Mouse (Mus musculus): Measurements from ENCODE around the gene Triap1. TPM values are rescaled to one million over a fixed set of nuclear protein-coding genes. Genes with fewer than 3 reads are reported as not detected.

The Triap1 gene
- polyA plus RNA-seq, 1 experiment from 2014 or later, result 39.2 TPM

- Histone ChIP-seq H3K27me3 (no peaks in the 10 kb centered on the region), H3K9me3 (replicated peaks) (no peaks in the 10 kb centered on the region), H3K4me3 (no peak overlapping the region), H3K9ac (peak overlapping the region; percentile 34; the same call in 1 of the 2 replicates), H3K4me1 (replicated peaks) (peaks cover 45% of the 10 kb centered on the region), H3K27ac (peak overlapping the region; percentile 47), H3K4me2 (peak overlapping the region; percentile 34), H3K36me3 (no peaks in the 10 kb centered on the region)
- ATAC-seq (replicated peaks; ENCODE audit: insufficient number of reproducible peaks, insufficient read depth, low FRiP score, low read depth), result no peak
- WGBS, result 17% methylated on average over 14 of the region's 14 CpGs
These were observed 23.9 kb upstream of the Triap1 start for GRCm38 (mm10) chr5:115316968-115317644.

- WGBS, result 13% methylated on average over 10 of the region's 10 CpGs
- Histone ChIP-seq H3K27me3 (no peaks in the 10 kb centered on the region), H3K36me3 (no peaks in the 10 kb centered on the region), H3K4me1 (replicated peaks) (peaks cover 40% of the 10 kb centered on the region), H3K9me3 (replicated peaks) (no peaks in the 10 kb centered on the region), H3K27ac (peak overlapping the region; percentile 47; the same call in 1 of the 2 replicates), H3K4me3 (no peak overlapping the region), H3K4me2 (peak overlapping the region; percentile 34), H3K9ac (0 out of 2 replicates have a peak overlapping the region, but pooled peaks have one; percentile 14)
- ATAC-seq (replicated peaks; ENCODE audit: insufficient number of reproducible peaks, insufficient read depth, low FRiP score, low read depth), result peak; percentile 20; the same call in 1 of the 2 replicates
These were observed 23.2 kb upstream of the Triap1 start for GRCm38 (mm10) chr5:115317645-115318328.

- Histone ChIP-seq H3K9ac (peak overlapping the region; percentile 48), H3K4me3 (peak overlapping the region; percentile 45), H3K27ac (peak overlapping the region; percentile 75), H3K4me1 (replicated peaks) (peaks cover 30% of the 10 kb centered on the region), H3K4me2 (peak overlapping the region; percentile 86), H3K36me3 (no peaks in the 10 kb centered on the region), H3K27me3 (no peaks in the 10 kb centered on the region), H3K9me3 (replicated peaks) (no peaks in the 10 kb centered on the region)
- peak; percentile 66 for ATAC-seq (replicated peaks; ENCODE audit: insufficient number of reproducible peaks, insufficient read depth, low FRiP score, low read depth)
- 1% methylated on average over 22 of the region's 22 CpGs for WGBS
These were observed 21.8 kb upstream of the Triap1 start for GRCm38 (mm10) chr5:115319004-115319940.

GRCm38 (mm10) chr5:115326256-115326831 is 14.7 kb upstream of the Triap1 start:
- Histone ChIP-seq H3K9ac (peak overlapping the region; percentile 78), H3K9me3 (replicated peaks) (no peaks in the 10 kb centered on the region), H3K4me2 (peak overlapping the region; percentile 81), H3K27me3 (no peaks in the 10 kb centered on the region), H3K36me3 (peaks cover 10% of the 10 kb centered on the region), H3K4me1 (replicated peaks) (peaks cover 34% of the 10 kb centered on the region), H3K4me3 (peak overlapping the region; percentile 95), H3K27ac (peak overlapping the region; percentile 87)
- ATAC-seq (replicated peaks; ENCODE audit: insufficient number of reproducible peaks, insufficient read depth, low FRiP score, low read depth), result peak; percentile 23; the same call in 1 of the 2 replicates
- WGBS, result 15% methylated on average over 11 of the region's 11 CpGs

- Histone ChIP-seq H3K9me3 (replicated peaks) (no peaks in the 10 kb centered on the region), H3K9ac (peak within 1 kb of the TSS; percentile 96), H3K36me3 (peaks cover 17% of the 10 kb centered on the region), H3K4me1 (replicated peaks) (peaks cover 36% of the 10 kb centered on the region), H3K4me2 (peak within 1 kb of the TSS; percentile 81), H3K27me3 (no peaks in the 10 kb centered on the region), H3K27ac (peak within 1 kb of the TSS; percentile 87), H3K4me3 (peak within 1 kb of the TSS; percentile 95)
- 0% methylated on average over 88 of the region's 97 CpGs for WGBS
- peak; percentile 90 for ATAC-seq (replicated peaks; ENCODE audit: insufficient number of reproducible peaks, insufficient read depth, low FRiP score, low read depth)
These were observed 14.0 kb upstream of the Triap1 start, which contains the start of gene Srsf9 for GRCm38 (mm10) chr5:115326875-115327609. TSS of gene Srsf9 (plus strand) at chr5:115327177.

- Histone ChIP-seq H3K4me1 (replicated peaks) (peaks cover 36% of the 10 kb centered on the region), H3K9ac (peak overlapping the region; percentile 96), H3K27me3 (no peaks in the 10 kb centered on the region), H3K4me2 (peak overlapping the region; percentile 81), H3K27ac (peak overlapping the region; percentile 87), H3K36me3 (peaks cover 25% of the 10 kb centered on the region), H3K4me3 (peak overlapping the region; percentile 95), H3K9me3 (replicated peaks) (no peaks in the 10 kb centered on the region)
- peak; percentile 3; the same call in 1 of the 2 replicates for ATAC-seq (replicated peaks; ENCODE audit: insufficient number of reproducible peaks, insufficient read depth, low FRiP score, low read depth)
- WGBS, result 1% methylated on average over 53 of the region's 55 CpGs
These were observed 13.1 kb upstream of the Triap1 start for GRCm38 (mm10) chr5:115327610-115328548.

- H3K27me3 ChIP-seq, result no peaks in the 10 kb centered on the region
- H3K27ac ChIP-seq, result peak overlapping the region; percentile 77
- H3K4me2 ChIP-seq, result peak overlapping the region; percentile 16; the same call in 1 of the 2 replicates
These were observed 10.1 kb upstream of the Triap1 start for GRCm38 (mm10) chr5:115330955-115331354.

GRCm38 (mm10) chr5:115333626-115334025 is 7.4 kb upstream of the Triap1 start:
- no peak overlapping the region for H3K4me2 ChIP-seq
- H3K27ac ChIP-seq, result peak overlapping the region; percentile 31
- H3K9ac ChIP-seq, result no peak overlapping the region
- peaks cover 60% of the 10 kb centered on the region for H3K36me3 ChIP-seq
- H3K27me3 ChIP-seq, result no peaks in the 10 kb centered on the region
- H3K4me1 ChIP-seq (replicated peaks), result peaks cover 29% of the 10 kb centered on the region
- no peaks in the 10 kb centered on the region for H3K9me3 ChIP-seq (replicated peaks)
- WGBS, result 48% methylated on average over 3 of the region's 3 CpGs
- no peak overlapping the region for H3K4me3 ChIP-seq
- ATAC-seq (replicated peaks; ENCODE audit: insufficient number of reproducible peaks, insufficient read depth, low FRiP score, low read depth), result 0 out of 2 replicates have a peak, but pooled peaks have one; percentile 19

More at GRCm38 (mm10) chr5:115330955-115331354, 10.1 kb upstream of the Triap1 start:
- H3K9me3 ChIP-seq (replicated peaks), result no peaks in the 10 kb centered on the region
- H3K4me3 ChIP-seq, result no peak overlapping the region
- 63% methylated on average over 9 of the region's 9 CpGs for WGBS
- H3K4me1 ChIP-seq (replicated peaks), result peaks cover 35% of the 10 kb centered on the region
- no peak; the same call in 1 of the 2 replicates for ATAC-seq (replicated peaks; ENCODE audit: insufficient number of reproducible peaks, insufficient read depth, low FRiP score, low read depth)
- H3K9ac ChIP-seq, result no peak overlapping the region
- peaks cover 55% of the 10 kb centered on the region for H3K36me3 ChIP-seq

GRCm38 (mm10) chr5:115340007-115340406 is 1.0 kb upstream of the Triap1 start:
- H3K27me3 ChIP-seq, result no peaks in the 10 kb centered on the region
- 0 out of 2 replicates have a peak overlapping the region, but pooled peaks have one; percentile 89 for H3K9ac ChIP-seq
- H3K9me3 ChIP-seq (replicated peaks), result no peaks in the 10 kb centered on the region
- H3K4me1 ChIP-seq (replicated peaks), result peaks cover 28% of the 10 kb centered on the region
- peak overlapping the region; percentile 86 for H3K4me2 ChIP-seq
- peak overlapping the region; percentile 90 for H3K4me3 ChIP-seq
- no peak overlapping the region for H3K27ac ChIP-seq
- WGBS, result 21% methylated on average over 7 of the region's 7 CpGs
- no peak for ATAC-seq (replicated peaks; ENCODE audit: insufficient number of reproducible peaks, insufficient read depth, low FRiP score, low read depth)
- peaks cover 43% of the 10 kb centered on the region for H3K36me3 ChIP-seq

All from heart, embryonic 15.5 days (tissue).